12 mouse cellular contexts compared by ENCODE assay signal in the genomic region with DNA sequence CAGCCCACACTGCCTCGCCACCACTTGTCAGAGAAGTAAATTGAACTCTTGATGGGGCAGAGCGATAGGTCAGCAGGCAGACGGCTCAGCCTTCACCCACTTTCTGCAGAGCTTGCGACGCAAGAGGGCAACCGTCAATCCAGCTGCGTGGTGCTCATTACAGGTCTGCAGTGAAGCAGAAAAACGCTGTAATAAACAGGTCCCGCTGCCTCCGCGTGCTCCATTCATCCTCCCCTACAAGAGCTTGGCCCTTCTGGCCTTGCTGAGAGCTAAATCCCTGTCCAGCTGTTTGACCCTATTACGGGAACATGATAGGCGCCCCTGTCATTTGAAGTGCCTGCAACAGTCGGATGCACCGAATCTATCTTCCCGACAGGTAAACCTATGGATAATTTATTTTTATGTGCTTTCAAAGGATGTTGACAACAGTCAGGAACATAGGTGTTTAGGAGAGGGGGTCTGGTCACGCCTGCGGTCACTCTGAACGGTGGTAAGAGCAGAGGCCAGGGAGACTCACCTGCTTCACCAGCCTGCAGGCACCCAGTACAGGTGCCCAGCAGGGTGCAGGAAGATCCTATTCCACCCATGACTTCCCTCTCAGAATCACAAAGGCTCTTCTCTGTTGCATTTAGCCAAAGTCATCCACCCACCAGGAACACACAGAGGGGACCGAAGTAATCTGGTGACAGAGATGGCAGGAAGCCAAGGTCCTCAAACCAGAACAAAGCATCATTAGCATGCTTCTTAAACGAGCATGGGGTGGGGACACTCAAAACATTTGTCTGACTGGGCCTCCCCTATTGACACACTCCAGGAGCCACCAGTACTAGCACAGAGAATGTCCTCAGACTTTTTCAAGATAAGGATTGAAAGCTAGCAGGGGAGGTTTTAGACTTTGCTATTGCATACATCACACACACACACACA.
DNase-seq lines count a peak whose midpoint lies in the region; ATAC-seq and TF ChIP-seq lines count a peak whose summit lies in the region.
"Had no signal": no experiment of that assay in that cellular context is flagged by ENCODE, and none has a peak within 500 bp of the region (broad histone marks: within the 10 kb centered on the region; RNA-seq: fewer than 3 reads in every experiment).

No protein-coding gene starts in this region.

- peak; percentile 11; the same call in 1 of the 2 replicates for TF ChIP-seq EP300 in ES-Bruce4 (IDR thresholded peaks at IDR 0.05; ENCODE audit: insufficient read depth, low read depth, low read length)

- no peak for TF ChIP-seq POLR2A in ES-Bruce4 (IDR thresholded peaks at IDR 0.05; ENCODE audit: insufficient read depth, low read length)

- H3K4me3 ChIP-seq in hindbrain, embryonic 10.5 days: no peak overlapping the region
- H3K4me3 ChIP-seq in hindbrain, embryonic 16.5 days (ENCODE audit: low read length): no peak overlapping the region
- no peak overlapping the region for H3K4me3 ChIP-seq in ES-Bruce4 (ENCODE audit: low read depth, low read length)
- no peak overlapping the region for H3K4me3 ChIP-seq in hindbrain, embryonic 15.5 days
- H3K4me3 ChIP-seq: embryonic facial prominence, embryonic 15.5 days had no signal

- no peak overlapping the region for H3K4me2 ChIP-seq in hindbrain, embryonic 16.5 days (ENCODE audit: low read length)
- no peak overlapping the region for H3K4me2 ChIP-seq in hindbrain, embryonic 15.5 days
- H3K4me2 ChIP-seq: embryonic facial prominence, embryonic 15.5 days had no signal

- H3K4me1 ChIP-seq in hindbrain, embryonic 10.5 days (replicated peaks): peaks cover 8% of the 10 kb centered on the region
- H3K4me1 ChIP-seq in hindbrain, embryonic 16.5 days (ENCODE audit: control insufficient read depth, insufficient read depth, low read depth, low read length): no peaks in the 10 kb centered on the region; the same call in none of the 2 replicates
- H3K4me1 ChIP-seq in ES-Bruce4 (ENCODE audit: control insufficient read depth, insufficient read depth, low read length): no peaks in the 10 kb centered on the region
- H3K4me1 ChIP-seq in hindbrain, embryonic 15.5 days (replicated peaks): peaks cover 25% of the 10 kb centered on the region
- H3K4me1 ChIP-seq: embryonic facial prominence, embryonic 15.5 days had no signal

- 54% methylated on average over 21 of the region's 21 CpGs for WGBS in hindbrain, embryonic 10.5 days
- 41% methylated on average over 21 of the region's 21 CpGs for WGBS in hindbrain, embryonic 16.5 days
- WGBS in hindbrain, embryonic 15.5 days: 37% methylated on average over 21 of the region's 21 CpGs

- 0 out of 2 replicates have a peak overlapping the region, but pooled peaks have one; percentile 3 for H3K27ac ChIP-seq in hindbrain, embryonic 10.5 days
- H3K27ac ChIP-seq in hindbrain, embryonic 16.5 days (ENCODE audit: low read depth, low read length): no peak overlapping the region
- H3K27ac ChIP-seq in ES-Bruce4 (ENCODE audit: insufficient read depth, low read length): no peak overlapping the region
- H3K27ac ChIP-seq in hindbrain, embryonic 15.5 days (replicated peaks): no peak overlapping the region
- H3K27ac ChIP-seq: embryonic facial prominence, embryonic 15.5 days had no signal

- no peaks in the 10 kb centered on the region for H3K9me3 ChIP-seq in hindbrain, embryonic 10.5 days
- H3K9me3 ChIP-seq in hindbrain, embryonic 16.5 days (ENCODE audit: control insufficient read depth, low read length): no peaks in the 10 kb centered on the region
- H3K9me3 ChIP-seq in ES-Bruce4 (replicated peaks; ENCODE audit: control insufficient read depth, insufficient read depth, low read length, poor library complexity, severe bottlenecking): no peaks in the 10 kb centered on the region
- no peaks in the 10 kb centered on the region for H3K9me3 ChIP-seq in hindbrain, embryonic 15.5 days
- H3K9me3 ChIP-seq: embryonic facial prominence, embryonic 15.5 days had no signal

- H3K36me3 ChIP-seq in hindbrain, embryonic 10.5 days: no peaks in the 10 kb centered on the region
- no peaks in the 10 kb centered on the region for H3K36me3 ChIP-seq in hindbrain, embryonic 16.5 days (ENCODE audit: control insufficient read depth, insufficient read depth, low read length)
- no peaks in the 10 kb centered on the region for H3K36me3 ChIP-seq in ES-Bruce4 (ENCODE audit: control insufficient read depth, insufficient read depth, low read length, poor library complexity, severe bottlenecking)
- H3K36me3 ChIP-seq in hindbrain, embryonic 15.5 days: no peaks in the 10 kb centered on the region
- H3K36me3 ChIP-seq: embryonic facial prominence, embryonic 15.5 days had no signal

- H3K27me3 ChIP-seq in hindbrain, embryonic 10.5 days (ENCODE audit: insufficient read depth, poor library complexity, severe bottlenecking): 0 out of 2 replicates have a peak, but pooled peaks cover 4% of the 10 kb centered on the region
- H3K27me3 ChIP-seq in hindbrain, embryonic 16.5 days (replicated peaks; ENCODE audit: control insufficient read depth, insufficient read depth, low read length): 0 out of 2 replicates have a peak, but pooled peaks cover 2% of the 10 kb centered on the region
- no peaks in the 10 kb centered on the region for H3K27me3 ChIP-seq in ES-Bruce4 (ENCODE audit: control insufficient read depth, insufficient read depth, low read length, poor library complexity, severe bottlenecking)
- H3K27me3 ChIP-seq in hindbrain, embryonic 15.5 days: no peaks in the 10 kb centered on the region

- no peak for DNase-seq in hindbrain, embryonic 10.5 days (ENCODE audit: low spot score)
- peak; percentile 28 for DNase-seq in WW6 (ENCODE audit: low read depth, low spot score)
- no peak for DNase-seq in frontal cortex, adult 2 months (ENCODE audit: extremely low spot score in 1 of 2, low spot score in 1 of 2)
- DNase-seq: cerebellum, adult 11 months; gastrocnemius, postnatal 10 days; left cerebral cortex, postnatal 4 days had no signal

- no peak for ATAC-seq in hindbrain, embryonic 16.5 days
- 0 out of 2 replicates have a peak, but pooled peaks have one; percentile 48 for ATAC-seq in hindbrain, embryonic 15.5 days (ENCODE audit: low FRiP score, low read depth)
- no peak for ATAC-seq in monocyte, adult 5-6 weeks (replicated peaks; ENCODE audit: insufficient number of reproducible peaks, low FRiP score, low TSS enrichment, poor library complexity, severe bottlenecking)
- ATAC-seq: intestine, postnatal 0 days had no signal

- TF ChIP-seq CTCF in ES-Bruce4 (IDR thresholded peaks at IDR 0.05; ENCODE audit: low read depth, low read length): no peak

- no peak overlapping the region for H3K9ac ChIP-seq in hindbrain, embryonic 16.5 days (ENCODE audit: low read depth, low read length)
- no peak overlapping the region for H3K9ac ChIP-seq in ES-Bruce4 (ENCODE audit: low read depth, poor library complexity, severe bottlenecking)
- H3K9ac ChIP-seq in hindbrain, embryonic 15.5 days: no peak overlapping the region
- H3K9ac ChIP-seq: embryonic facial prominence, embryonic 15.5 days had no signal
